26 mouse cellular contexts compared by ENCODE assay signal in the genomic region with DNA sequence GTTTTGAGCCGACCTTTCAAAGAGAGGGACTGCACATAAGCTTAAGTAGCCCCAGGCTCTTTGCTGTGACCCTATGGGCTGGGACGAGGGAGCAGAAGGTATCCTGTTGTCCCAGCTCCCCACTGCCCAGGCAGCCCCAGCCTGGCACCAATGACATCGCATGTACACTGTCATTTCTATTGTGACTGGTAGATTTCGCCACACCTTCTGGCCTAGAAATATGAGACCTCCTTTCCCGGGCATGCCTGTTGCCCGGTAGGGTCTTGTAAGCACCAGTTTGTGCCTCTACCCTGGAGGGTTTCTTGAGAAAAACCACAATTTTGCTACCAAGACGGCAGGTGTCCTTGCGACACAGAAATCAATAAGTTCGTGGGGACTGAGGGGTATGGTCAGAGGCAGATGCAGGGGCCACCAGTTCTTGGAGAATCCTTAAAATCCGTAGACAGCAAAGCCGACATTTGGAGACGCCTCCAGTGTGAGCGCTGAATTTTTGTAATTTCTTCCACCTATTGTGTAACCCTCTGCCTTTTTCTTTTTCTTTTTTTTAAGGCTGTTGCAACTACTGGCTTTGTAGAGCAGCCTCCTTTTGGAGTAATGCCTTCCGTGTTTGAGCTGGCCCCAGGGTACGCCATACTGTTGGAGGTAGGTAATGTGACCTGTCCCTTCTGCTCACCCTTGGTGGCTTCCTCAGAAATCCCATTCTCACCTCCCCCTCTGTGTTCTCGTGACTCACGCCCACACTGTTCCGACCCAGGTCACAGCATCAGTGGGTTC. TPM values are rescaled to one million over a fixed set of nuclear protein-coding genes. Genes with fewer than 3 reads are reported as not detected.
DNase-seq lines count a peak whose midpoint lies in the region; ATAC-seq and TF ChIP-seq lines count a peak whose summit lies in the region.
"Had no signal": no experiment of that assay in that cellular context is flagged by ENCODE, and none has a peak within 500 bp of the region (broad histone marks: within the 10 kb centered on the region; RNA-seq: fewer than 3 reads in every experiment).

No protein-coding gene starts in this region.

- DNase-seq in lung, postnatal 0 days (ENCODE audit: low spot score) = peak; percentile 15
- DNase-seq in lung, postnatal 4 days = no peak
- peak; percentile 35 for DNase-seq in adipocyte (ENCODE audit: low spot score)
- DNase-seq in adrenal gland, adult 8-10 months = no peak
- DNase-seq in spleen, adult 18-20 months = no peak
- DNase-seq in heart, adult 11 months = no peak
- DNase-seq: adrenal gland, postnatal 25 days; cerebellum, adult 8-10 months; cerebellum, postnatal 14 days; embryo, embryonic 11 days; gastrocnemius, postnatal 10 days; heart, postnatal 10 days; kidney, adult 2 months had no signal

- no peak overlapping the region for H3K27ac ChIP-seq in lung, postnatal 0 days (ENCODE audit: low read length)
- H3K27ac ChIP-seq: embryonic facial prominence, embryonic 12.5 days; forebrain, embryonic 10.5 days; heart, embryonic 10.5 days; hindbrain, embryonic 15.5 days had no signal

- ATAC-seq in lung, postnatal 0 days = no peak
- ATAC-seq in granulocyte monocyte progenitor cell, adult 5-6 weeks (replicated peaks; ENCODE audit: poor library complexity, severe bottlenecking) = peak; percentile 79
- ATAC-seq: forebrain, embryonic 14.5 days; intestine, embryonic 16.5 days had no signal

- 79% methylated on average over 18 of the region's 18 CpGs for WGBS in lung, postnatal 0 days

- TF ChIP-seq EP300 in lung, postnatal 0 days (IDR thresholded peaks at IDR 0.05) = no peak

- H3K36me3 ChIP-seq in lung, postnatal 0 days (ENCODE audit: insufficient read depth, low read length) = no peaks in the 10 kb centered on the region
- H3K36me3 ChIP-seq: embryonic facial prominence, embryonic 12.5 days; forebrain, embryonic 10.5 days; G1E; heart, embryonic 10.5 days; hindbrain, embryonic 15.5 days had no signal

- H3K4me1 ChIP-seq in lung, postnatal 0 days (ENCODE audit: insufficient read depth, low read depth, low read length) = no peaks in the 10 kb centered on the region
- H3K4me1 ChIP-seq: hindbrain, embryonic 15.5 days had no signal

- no peak overlapping the region for H3K9ac ChIP-seq in lung, postnatal 0 days (replicated peaks; ENCODE audit: low read depth)
- H3K9ac ChIP-seq: embryonic facial prominence, embryonic 12.5 days; hindbrain, embryonic 15.5 days had no signal

- H3K4me2 ChIP-seq in lung, postnatal 0 days (replicated peaks; ENCODE audit: low read depth, low read length) = no peak overlapping the region
- H3K4me2 ChIP-seq: embryonic facial prominence, embryonic 12.5 days; hindbrain, embryonic 15.5 days had no signal

- TF ChIP-seq CTCF in lung, postnatal 0 days (IDR thresholded peaks at IDR 0.05) = no peak

- no peaks in the 10 kb centered on the region for H3K9me3 ChIP-seq in lung, postnatal 0 days (ENCODE audit: low read length)
- H3K9me3 ChIP-seq: embryonic facial prominence, embryonic 12.5 days; forebrain, embryonic 10.5 days; heart, embryonic 10.5 days; hindbrain, embryonic 15.5 days had no signal

- H3K27me3 ChIP-seq in lung, postnatal 0 days (replicated peaks; ENCODE audit: insufficient read depth, low read length) = no peaks in the 10 kb centered on the region
- H3K27me3 ChIP-seq: embryonic facial prominence, embryonic 12.5 days; hindbrain, embryonic 15.5 days had no signal

- no peak overlapping the region for H3K4me3 ChIP-seq in lung, postnatal 0 days (ENCODE audit: low read depth, low read length)
- H3K4me3 ChIP-seq: embryonic facial prominence, embryonic 12.5 days; forebrain, embryonic 10.5 days; heart, embryonic 10.5 days; hindbrain, embryonic 15.5 days had no signal

RNA-seq across cellular contexts. Expression of gene Dlec1, which starts 20.5 kb away (rescaled TPM):
- 0.57 and 0.64 TPM in 2 replicates for polyA plus RNA-seq in lung, postnatal 0 days (2015; fragmentation: Nextera tagmentation; extraction: Ambion mirVana)
- total RNA-seq in granulocyte monocyte progenitor cell, adult 5-6 weeks (2014; fragmentation: Nextera tagmentation) = 0.06 and 0.32 TPM in 2 replicates
- 0.26 and 0.67 TPM in 2 replicates for total RNA-seq in granulocyte monocyte progenitor cell, adult 5-6 weeks (2017)
- total RNA-seq in adrenal gland, adult 8-10 months (2022) = 1 to 10 TPM; 2.2 to 6.6 (median 4.5) TPM
- total RNA-seq: common myeloid progenitor, adult 5-6 weeks; G1E had no signal
- polyA plus RNA-seq: G1E had no signal

RNA-seq across cellular contexts. Expression of gene Plcd1, which starts 29.5 kb away (rescaled TPM):
- polyA plus RNA-seq in lung, postnatal 0 days (2015; fragmentation: Nextera tagmentation; extraction: Ambion mirVana) = 9.1 and 10.4 TPM in 2 replicates
- not detected in 2 replicates for total RNA-seq in granulocyte monocyte progenitor cell, adult 5-6 weeks (2014; fragmentation: Nextera tagmentation)
- total RNA-seq in granulocyte monocyte progenitor cell, adult 5-6 weeks (2017) = not detected in 2 replicates
- 10 to 100 TPM in 2 of 4 experiments, 1 to 10 TPM in 2; 8.5 to 19.9 (median 13.2) TPM for total RNA-seq in adrenal gland, adult 8-10 months (2022)
- total RNA-seq: common myeloid progenitor, adult 5-6 weeks; G1E had no signal
- polyA plus RNA-seq: G1E had no signal

RNA-seq across cellular contexts. Expression of gene Acaa1b, which starts 34.1 kb away (rescaled TPM):
- 5.8 and 7.0 TPM in 2 replicates for polyA plus RNA-seq in lung, postnatal 0 days (2015; fragmentation: Nextera tagmentation; extraction: Ambion mirVana)
- total RNA-seq in granulocyte monocyte progenitor cell, adult 5-6 weeks (2014; fragmentation: Nextera tagmentation) = not detected in 2 replicates
- total RNA-seq in granulocyte monocyte progenitor cell, adult 5-6 weeks (2017) = not detected in 2 replicates
- total RNA-seq in adrenal gland, adult 8-10 months (2022) = 10 to 100 TPM in 2 of 4 experiments, 1 to 10 TPM in 2; 5.5 to 13.8 (median 9.8) TPM
- total RNA-seq: common myeloid progenitor, adult 5-6 weeks; G1E; hematopoietic stem cell, adult 5-6 weeks had no signal
- polyA plus RNA-seq: G1E had no signal

RNA-seq across cellular contexts. Expression of gene Gm47289, which starts 36.2 kb away (rescaled TPM):
- not detected in 2 replicates for polyA plus RNA-seq in lung, postnatal 0 days (2015; fragmentation: Nextera tagmentation; extraction: Ambion mirVana)
- total RNA-seq in granulocyte monocyte progenitor cell, adult 5-6 weeks (2014; fragmentation: Nextera tagmentation) = not detected in 2 replicates
- total RNA-seq in granulocyte monocyte progenitor cell, adult 5-6 weeks (2017) = not detected in 2 replicates
- total RNA-seq in adrenal gland, adult 8-10 months (2022) = not detected
- total RNA-seq: adrenal gland, adult 18-20 months; adrenal gland, postnatal 25 days; common myeloid progenitor, adult 5-6 weeks; gastrocnemius, postnatal 10 days; gastrocnemius, postnatal 4 days; heart, postnatal 10 days; hematopoietic stem cell, adult 5-6 weeks had no signal
- polyA plus RNA-seq: embryonic facial prominence, embryonic 12.5 days; forebrain, embryonic 10.5 days; forebrain, embryonic 14.5 days; G1E; heart, embryonic 10.5 days; heart, embryonic 14.5 days; hindbrain, embryonic 15.5 days; intestine, embryonic 16.5 days; kidney, adult 2 months had no signal

Comparison
In these comparisons a context has a peak if more than half of its experiments do, and no peak if none do; other contexts are left out.
1. DNase-seq: peak in lung, postnatal 0 days (single experiment) and adipocyte (single experiment); none in lung, postnatal 4 days (0 of 2), adrenal gland, adult 8-10 months (single experiment), spleen, adult 18-20 months (0 of 2) and heart, adult 11 months (single experiment).
2. RNA of gene Plcd1, which starts 29.5 kb away (total RNA-seq): 8.5 to 19.9 TPM in adrenal gland, adult 8-10 months; not detected in granulocyte monocyte progenitor cell, adult 5-6 weeks; every median in the first group is over 4 times any median in the second.
3. RNA of gene Acaa1b, which starts 34.1 kb away (total RNA-seq): 5.5 to 13.8 TPM in adrenal gland, adult 8-10 months; not detected in granulocyte monocyte progenitor cell, adult 5-6 weeks; every median in the first group is over 4 times any median in the second.